Mouse (Mus musculus): ENCODE data around the gene Cdh12. TPM values are rescaled to one million over a fixed set of nuclear protein-coding genes. Genes with fewer than 3 reads are reported as not detected.

The Cdh12 gene
- polyA plus RNA-seq (2012; rRNA removed): not detected in 2 replicates

DNA sequence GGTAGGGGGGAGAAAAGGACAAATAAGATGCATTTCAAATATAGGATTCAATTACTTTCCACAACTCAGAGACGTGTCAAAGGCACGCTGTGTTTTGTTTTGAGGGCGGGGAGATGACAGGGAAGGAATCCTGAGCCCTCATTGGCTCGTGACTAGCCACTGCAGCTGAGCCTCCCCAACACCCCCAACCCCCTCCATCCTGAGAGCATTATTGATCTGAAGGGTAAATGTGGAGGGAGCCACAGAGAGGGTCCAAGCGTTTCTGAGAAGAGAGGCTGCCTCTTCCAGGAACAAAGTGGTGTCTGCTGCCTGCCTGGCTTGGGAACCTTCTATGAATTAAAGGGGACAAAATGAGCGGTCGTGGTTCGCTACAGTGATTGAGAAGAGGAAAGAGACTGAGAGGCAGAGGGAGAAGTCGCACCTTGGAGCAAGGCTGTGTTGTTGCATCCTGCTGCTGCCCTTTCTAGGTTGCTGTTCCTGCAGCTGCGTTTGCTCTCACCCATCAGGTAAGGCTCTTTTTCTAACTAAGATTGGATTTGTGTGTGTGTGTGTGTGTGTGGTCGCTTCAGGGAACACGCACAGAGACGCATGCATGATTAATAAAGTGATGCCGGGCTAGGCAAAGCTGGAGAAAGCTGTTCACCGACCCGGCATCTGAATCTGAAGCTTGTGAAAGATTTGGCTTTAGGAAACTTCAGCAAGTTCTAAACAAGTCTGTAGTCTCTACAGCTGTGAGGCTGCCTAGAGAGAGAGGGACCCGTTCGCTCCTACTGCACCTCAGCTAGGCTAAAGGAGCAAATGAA, at the start of gene Cdh12:
Gene Cdh12, plus strand, starts transcription at position 405 of the 803 bp plus-strand sequence.
- Histone ChIP-seq H3K27me3 (ENCODE audit: control insufficient read depth, insufficient read depth, low read length) (no peaks in the 10 kb centered on the region), H3K4me1 (ENCODE audit: control insufficient read depth, insufficient read depth, insufficient read length) (no peaks in the 10 kb centered on the region), H3K27ac (ENCODE audit: insufficient read depth, low read length) (no peak within 1 kb of the TSS), H3K4me3 (ENCODE audit: extremely low read depth, insufficient read depth, insufficient read length) (no peak within 1 kb of the TSS), H3K36me3 (ENCODE audit: control insufficient read depth, insufficient read depth, low read length) (no peaks in the 10 kb centered on the region)
- TF ChIP-seq POLR2A (IDR thresholded peaks at IDR 0.05; ENCODE audit: low read depth, low read length): no peak
- TF ChIP-seq CTCF (IDR thresholded peaks at IDR 0.05; ENCODE audit: extremely low read depth, insufficient read depth, insufficient read length, insufficient replicate concordance): no peak
- 19% methylated on average over 18 of the region's 18 CpGs for WGBS
- DNase-seq (ENCODE audit: low read depth in 1 of 2, low spot score in 2 of 2): no peak

DNA sequence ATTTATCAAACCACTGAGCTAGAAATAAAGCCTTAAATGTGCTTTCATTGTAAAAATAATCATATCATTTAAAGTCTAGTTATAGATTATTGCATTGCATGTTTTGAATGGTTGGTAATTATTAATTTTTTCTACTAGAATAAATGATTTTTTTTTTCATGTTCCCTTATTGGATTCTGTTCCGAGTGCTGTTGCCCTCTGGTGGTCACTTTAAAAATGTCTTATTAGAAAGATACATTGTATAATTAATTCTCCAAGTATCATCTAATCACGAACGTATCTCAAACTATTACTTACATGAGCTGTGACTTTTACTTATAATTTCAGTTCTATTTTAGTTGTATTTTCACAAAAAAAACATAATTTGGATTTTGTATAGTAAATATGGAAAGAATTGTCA, 45.5 kb upstream of the Cdh12 start:
- Histone ChIP-seq H3K4me3 (ENCODE audit: extremely low read depth, insufficient read depth, insufficient read length) (no peak overlapping the region), H3K27ac (ENCODE audit: insufficient read depth, low read length) (no peak overlapping the region), H3K36me3 (ENCODE audit: control insufficient read depth, insufficient read depth, low read length) (no peaks in the 10 kb centered on the region), H3K27me3 (ENCODE audit: control insufficient read depth, insufficient read depth, low read length) (no peaks in the 10 kb centered on the region), H3K4me1 (ENCODE audit: control insufficient read depth, insufficient read depth, insufficient read length) (no peaks in the 10 kb centered on the region)
- DNase-seq (ENCODE audit: low read depth in 1 of 2, low spot score in 2 of 2): no peak
- no peak for TF ChIP-seq CTCF (IDR thresholded peaks at IDR 0.05; ENCODE audit: extremely low read depth, insufficient read depth, insufficient read length, insufficient replicate concordance)
- no peak for TF ChIP-seq POLR2A (IDR thresholded peaks at IDR 0.05; ENCODE audit: low read depth, low read length)
- 50% methylated on average over 3 of the region's 3 CpGs for WGBS

DNA sequence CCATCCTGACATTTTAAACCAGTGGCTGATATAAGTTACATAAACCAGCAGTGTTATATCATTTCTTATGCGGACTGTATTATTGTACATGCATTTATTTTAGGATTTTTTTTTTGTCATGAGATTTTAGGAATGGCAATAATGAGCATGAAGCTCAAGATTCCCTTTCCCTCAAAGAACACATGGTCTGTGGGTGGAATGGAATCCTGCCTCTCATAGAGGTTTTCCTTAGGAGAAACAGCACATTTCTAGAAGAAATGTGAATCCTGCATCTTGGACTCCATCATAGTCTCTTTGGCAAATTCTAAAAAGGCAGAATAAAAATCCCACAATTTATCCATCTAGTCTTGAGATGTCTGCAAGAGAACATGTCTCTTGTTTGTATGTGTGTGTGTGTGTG, 35.7 kb upstream of the Cdh12 start:
- Histone ChIP-seq H3K27me3 (ENCODE audit: control insufficient read depth, insufficient read depth, low read length) (no peaks in the 10 kb centered on the region), H3K4me1 (ENCODE audit: control insufficient read depth, insufficient read depth, insufficient read length) (no peaks in the 10 kb centered on the region), H3K36me3 (ENCODE audit: control insufficient read depth, insufficient read depth, low read length) (no peaks in the 10 kb centered on the region), H3K27ac (ENCODE audit: insufficient read depth, low read length) (no peak overlapping the region), H3K4me3 (ENCODE audit: extremely low read depth, insufficient read depth, insufficient read length) (no peak overlapping the region)
- 98% methylated on average over 1 of the region's 1 CpGs for WGBS
- TF ChIP-seq CTCF (IDR thresholded peaks at IDR 0.05; ENCODE audit: extremely low read depth, insufficient read depth, insufficient read length, insufficient replicate concordance): no peak
- TF ChIP-seq POLR2A (IDR thresholded peaks at IDR 0.05; ENCODE audit: low read depth, low read length): no peak
- no peak for DNase-seq (ENCODE audit: low read depth in 1 of 2, low spot score in 2 of 2)

DNA sequence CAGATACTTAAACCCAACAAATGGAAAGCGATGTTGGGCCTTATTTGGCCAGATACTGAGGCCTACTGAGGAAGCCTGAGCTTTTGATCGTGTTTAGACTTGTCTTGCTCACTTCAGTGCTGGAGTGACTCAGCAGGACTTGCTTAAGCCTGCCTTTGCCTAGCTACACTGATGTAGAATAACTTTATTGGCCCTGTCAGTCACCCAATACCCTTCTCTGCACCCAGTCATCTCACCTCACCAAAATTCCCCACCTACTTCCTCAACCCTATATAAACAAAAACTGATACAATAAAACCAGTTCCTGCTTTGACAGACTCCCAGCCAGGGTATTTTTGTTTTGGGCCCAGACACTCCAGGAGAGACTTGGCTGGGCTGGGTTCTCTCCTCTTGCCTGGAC, 12.7 kb upstream of the Cdh12 start:
- Histone ChIP-seq H3K27ac (ENCODE audit: insufficient read depth, low read length) (no peak overlapping the region), H3K36me3 (ENCODE audit: control insufficient read depth, insufficient read depth, low read length) (no peaks in the 10 kb centered on the region), H3K4me3 (ENCODE audit: extremely low read depth, insufficient read depth, insufficient read length) (no peak overlapping the region), H3K4me1 (ENCODE audit: control insufficient read depth, insufficient read depth, insufficient read length) (no peaks in the 10 kb centered on the region), H3K27me3 (ENCODE audit: control insufficient read depth, insufficient read depth, low read length) (no peaks in the 10 kb centered on the region)
- TF ChIP-seq CTCF (IDR thresholded peaks at IDR 0.05; ENCODE audit: extremely low read depth, insufficient read depth, insufficient read length, insufficient replicate concordance): no peak
- TF ChIP-seq POLR2A (IDR thresholded peaks at IDR 0.05; ENCODE audit: low read depth, low read length): no peak
- no peak for DNase-seq (ENCODE audit: low read depth in 1 of 2, low spot score in 2 of 2)
- 44% methylated on average over 2 of the region's 2 CpGs for WGBS

DNA sequence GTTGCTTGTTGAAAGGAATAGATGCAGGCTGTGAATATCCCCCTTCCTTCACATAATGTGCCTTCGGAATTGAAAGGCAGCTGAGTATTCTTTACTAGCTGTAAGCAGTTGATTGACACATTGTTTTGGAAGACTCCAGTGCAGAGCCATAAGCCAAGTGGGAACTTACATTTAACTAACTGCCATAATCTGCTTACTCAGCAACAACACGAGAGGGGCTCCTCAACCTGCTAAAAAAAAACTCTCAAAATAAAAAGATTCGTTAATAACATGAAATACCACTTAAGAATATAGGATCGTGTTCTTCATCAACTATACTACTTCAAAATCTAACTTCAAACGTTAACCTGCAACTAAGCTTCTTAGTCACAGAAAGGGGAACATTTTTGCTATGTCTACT, 1.5 kb downstream of the Cdh12 start:
- Histone ChIP-seq H3K27ac (ENCODE audit: insufficient read depth, low read length) (no peak overlapping the region), H3K4me3 (ENCODE audit: extremely low read depth, insufficient read depth, insufficient read length) (no peak overlapping the region), H3K36me3 (ENCODE audit: control insufficient read depth, insufficient read depth, low read length) (no peaks in the 10 kb centered on the region), H3K4me1 (ENCODE audit: control insufficient read depth, insufficient read depth, insufficient read length) (no peaks in the 10 kb centered on the region), H3K27me3 (ENCODE audit: control insufficient read depth, insufficient read depth, low read length) (no peaks in the 10 kb centered on the region)
- 72% methylated on average over 5 of the region's 5 CpGs for WGBS
- no peak for DNase-seq (ENCODE audit: low read depth in 1 of 2, low spot score in 2 of 2)
- no peak for TF ChIP-seq CTCF (IDR thresholded peaks at IDR 0.05; ENCODE audit: extremely low read depth, insufficient read depth, insufficient read length, insufficient replicate concordance)
- no peak for TF ChIP-seq POLR2A (IDR thresholded peaks at IDR 0.05; ENCODE audit: low read depth, low read length)

DNA sequence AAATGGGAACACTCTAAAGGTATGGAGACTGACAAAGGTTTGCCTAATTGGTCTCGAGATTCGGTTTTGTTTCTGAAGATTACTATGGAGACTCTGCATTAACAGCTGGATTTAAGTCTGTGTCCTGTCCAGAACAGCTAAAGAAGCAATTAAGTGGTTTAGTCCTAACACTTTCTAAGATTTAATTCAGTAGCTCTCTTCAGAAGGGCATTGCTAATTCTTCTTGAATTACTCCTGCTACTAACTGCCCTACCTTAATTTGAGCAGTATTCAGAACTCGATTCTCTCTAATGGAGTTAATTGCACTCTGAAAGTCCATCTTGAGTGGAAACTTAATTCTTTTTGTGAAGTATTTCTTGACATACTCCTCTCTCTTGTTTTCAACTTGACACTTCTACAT, 9.4 kb downstream of the Cdh12 start:
- H3K36me3 ChIP-seq (ENCODE audit: control insufficient read depth, insufficient read depth, low read length): no peaks in the 10 kb centered on the region
- no peak overlapping the region for H3K4me3 ChIP-seq (ENCODE audit: extremely low read depth, insufficient read depth, insufficient read length)
- 83% methylated on average over 3 of the region's 3 CpGs for WGBS
- no peaks in the 10 kb centered on the region for H3K27me3 ChIP-seq (ENCODE audit: control insufficient read depth, insufficient read depth, low read length)
- no peak for TF ChIP-seq POLR2A (IDR thresholded peaks at IDR 0.05; ENCODE audit: low read depth, low read length)
- no peak for TF ChIP-seq CTCF (IDR thresholded peaks at IDR 0.05; ENCODE audit: extremely low read depth, insufficient read depth, insufficient read length, insufficient replicate concordance)
- no peak for DNase-seq (ENCODE audit: low read depth in 1 of 2, low spot score in 2 of 2)
- no peak overlapping the region for H3K27ac ChIP-seq (ENCODE audit: insufficient read depth, low read length)
- no peaks in the 10 kb centered on the region for H3K4me1 ChIP-seq (ENCODE audit: control insufficient read depth, insufficient read depth, insufficient read length)

DNA sequence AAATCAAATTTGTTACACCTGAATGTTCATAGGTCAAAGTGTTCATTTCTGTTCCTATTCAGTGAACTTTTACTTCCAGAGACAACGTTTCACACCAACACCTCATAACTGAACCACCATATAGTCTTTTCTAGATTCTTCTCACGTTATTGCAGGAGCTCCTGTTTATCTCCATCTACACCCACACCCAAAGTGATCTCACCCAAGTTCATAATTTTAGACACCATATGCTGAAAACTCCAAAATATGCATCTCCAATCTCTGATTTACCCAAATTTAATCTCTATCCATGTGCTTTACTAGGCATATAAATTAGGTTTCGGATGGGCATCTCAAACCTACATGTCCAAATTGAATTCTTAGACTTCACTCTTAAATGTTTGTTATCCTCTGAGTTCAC, 13.4 kb downstream of the Cdh12 start:
- WGBS: 70% methylated on average over 3 of the region's 3 CpGs
- H3K36me3 ChIP-seq (ENCODE audit: control insufficient read depth, insufficient read depth, low read length): no peaks in the 10 kb centered on the region
- TF ChIP-seq POLR2A (IDR thresholded peaks at IDR 0.05; ENCODE audit: low read depth, low read length) (no peak), CTCF (IDR thresholded peaks at IDR 0.05; ENCODE audit: extremely low read depth, insufficient read depth, insufficient read length, insufficient replicate concordance) (no peak)
- H3K4me3 ChIP-seq (ENCODE audit: extremely low read depth, insufficient read depth, insufficient read length): no peak overlapping the region
- DNase-seq (ENCODE audit: low read depth in 1 of 2, low spot score in 2 of 2): no peak
- H3K4me1 ChIP-seq (ENCODE audit: control insufficient read depth, insufficient read depth, insufficient read length): no peaks in the 10 kb centered on the region
- H3K27me3 ChIP-seq (ENCODE audit: control insufficient read depth, insufficient read depth, low read length): no peaks in the 10 kb centered on the region
- H3K27ac ChIP-seq (ENCODE audit: insufficient read depth, low read length): no peak overlapping the region

All from spleen, adult 2 months (tissue).